Mouse (Mus musculus) testis, postnatal 10 days (tissue): ENCODE results near the gene Lrrn4cl.
A peak's percentile ranks its signal among the peaks of the same experiment; 100 is the strongest.
"Not testable (repeated sequence)": the region's sequence is repeated elsewhere in the genome, so short reads cannot be mapped to it uniquely, and the experiment has no call there.

Experiments
- DNase-seq: peaks from one replicate; pipeline ENCODE4 v3.0.0; 2021; ENCODE audit warnings: low spot score

Gene Lrrn4cl

GRCm38 (mm10) chr19:8850402-8850901 lies at the start of gene Lrrn4cl:
Gene Lrrn4cl, plus strand, starts transcription at chr19:8850768.
- no peak for DNase-seq

GRCm38 (mm10) chr19:8802130-8802821 lies 48.3 kb upstream of the Lrrn4cl start, which contains the start of gene Zbtb3:
Gene Zbtb3, plus strand, starts transcription at chr19:8802555.
- peak; percentile 92 for DNase-seq

GRCm38 (mm10) chr19:8803204-8803780 lies 47.3 kb upstream of the Lrrn4cl start:
- DNase-seq = no peak

GRCm38 (mm10) chr19:8803879-8804660 lies 46.5 kb upstream of the Lrrn4cl start:
- DNase-seq = no peak

- no peak for DNase-seq
These were observed 43.8 kb upstream of the Lrrn4cl start for GRCm38 (mm10) chr19:8806810-8807209.

GRCm38 (mm10) chr19:8815812-8816211 lies 34.8 kb upstream of the Lrrn4cl start:
- no peak for DNase-seq

GRCm38 (mm10) chr19:8817001-8817400 lies 33.6 kb upstream of the Lrrn4cl start:
- no peak for DNase-seq

GRCm38 (mm10) chr19:8818301-8818798 lies 32.2 kb upstream of the Lrrn4cl start:
- no peak for DNase-seq

GRCm38 (mm10) chr19:8818801-8819595 lies 31.6 kb upstream of the Lrrn4cl start, which contains the start of gene Ttc9c:
Gene Ttc9c, minus strand, starts transcription at chr19:8819333.
- DNase-seq = peak; percentile 96

- DNase-seq = peak; percentile 97
These were observed 30.8 kb upstream of the Lrrn4cl start, which contains the start of gene Hnrnpul2 for GRCm38 (mm10) chr19:8819596-8820423. Gene Hnrnpul2, plus strand, starts transcription at chr19:8820010.

- peak; percentile 66 for DNase-seq
These were observed 30.1 kb upstream of the Lrrn4cl start for GRCm38 (mm10) chr19:8820424-8820956.

- DNase-seq = no peak
These were observed 29.4 kb upstream of the Lrrn4cl start for GRCm38 (mm10) chr19:8821146-8821545.

GRCm38 (mm10) chr19:8822696-8823095 lies 27.9 kb upstream of the Lrrn4cl start:
- DNase-seq = no peak

GRCm38 (mm10) chr19:8829660-8830059 lies 20.9 kb upstream of the Lrrn4cl start, which contains the start of gene AC129217.1:
Gene AC129217.1, plus strand, starts transcription at chr19:8829773.
- DNase-seq = no peak

GRCm38 (mm10) chr19:8830664-8831063 lies 19.9 kb upstream of the Lrrn4cl start:
- no peak for DNase-seq

- DNase-seq = no peak
These were observed 19.3 kb upstream of the Lrrn4cl start for GRCm38 (mm10) chr19:8831262-8831661.

GRCm38 (mm10) chr19:8832971-8833370 lies 17.6 kb upstream of the Lrrn4cl start:
- no peak for DNase-seq

- DNase-seq = not testable (repeated sequence)
These were observed 14.2 kb upstream of the Lrrn4cl start for GRCm38 (mm10) chr19:8836327-8836726.

- DNase-seq = peak; percentile 88
These were observed 13.2 kb upstream of the Lrrn4cl start, which contains the start of gene Bscl2 for GRCm38 (mm10) chr19:8837251-8837791. Gene Bscl2, plus strand, starts transcription at chr19:8837467.
